Mouse (Mus musculus) layer of hippocampus, adult 9-10 months (tissue): ENCODE measurements around the gene Olfr609.
"Not testable (repeated sequence)": the region's sequence is repeated elsewhere in the genome, so short reads cannot be mapped to it uniquely, and the experiment has no call there.

ENCODE experiments used
- DNase-seq: peaks from one replicate; pipeline ENCODE4 v3.0.0; 2022; ENCODE audit warnings: low spot score

The Olfr609 gene

GRCm38 (mm10) chr7:103497962-103498361 lies at the start of gene Olfr609:
Gene Olfr609, minus strand, starts transcription at chr7:103498062.
- DNase-seq, result no peak

- not testable (repeated sequence) for DNase-seq
Observed at GRCm38 (mm10) chr7:103542617-103543016, 44.8 kb upstream of the Olfr609 start, which contains the start of gene Olfr612. Gene Olfr612, minus strand, starts transcription at chr7:103542717.

DNA sequence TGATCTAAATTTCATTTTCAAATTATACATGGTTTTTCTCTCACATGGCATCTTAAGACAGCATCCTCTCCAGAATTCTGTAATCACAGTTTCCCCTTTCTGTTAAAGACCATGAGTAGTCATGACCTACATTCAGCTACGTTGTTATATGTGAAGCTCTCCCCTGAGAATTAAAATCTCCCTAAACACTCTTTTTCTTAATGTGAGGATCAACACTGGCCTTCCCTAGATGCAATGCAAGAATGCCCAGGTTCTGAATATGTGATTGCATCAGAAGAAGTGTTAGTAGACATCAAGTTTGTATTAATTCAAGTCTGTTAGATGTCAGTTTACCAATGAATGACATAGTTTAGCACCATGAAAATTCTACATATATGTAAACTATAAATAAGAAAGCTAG lies 22.9 kb upstream of the Olfr609 start, which contains the start of gene Olfr611:
TSS of gene Olfr611 (minus strand) at position 101 of the 400 bp plus-strand sequence.
- DNase-seq, result not testable (repeated sequence)

- no peak for DNase-seq
Observed at GRCm38 (mm10) chr7:103512022-103512421, 14.2 kb upstream of the Olfr609 start, which contains the start of gene Olfr610. Gene Olfr610, minus strand, starts transcription at chr7:103512122.

- not testable (repeated sequence) for DNase-seq
Observed at GRCm38 (mm10) chr7:103477106-103477505, 20.8 kb downstream of the Olfr609 start.

DNA sequence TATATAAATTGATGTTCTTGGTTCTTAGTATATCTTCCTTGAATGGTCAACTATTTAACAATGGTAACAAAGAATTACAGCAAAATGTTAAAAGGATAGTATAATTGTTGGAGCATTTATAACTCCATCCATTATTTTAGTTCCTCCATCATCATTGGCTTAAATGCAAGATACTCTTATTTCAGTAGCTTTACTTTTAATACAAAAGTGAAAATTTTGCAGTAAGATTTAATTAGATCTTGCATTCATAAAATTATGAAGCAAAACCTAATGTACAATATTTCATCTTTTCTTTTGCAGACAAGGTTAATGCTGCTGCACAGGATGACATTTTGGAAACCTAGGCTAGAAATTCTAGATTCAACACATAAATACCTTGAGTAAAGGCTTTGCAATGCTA lies 28.3 kb downstream of the Olfr609 start, which contains the start of gene Olfr608:
TSS of gene Olfr608 (plus strand) at position 301 of the 400 bp plus-strand sequence.
- no peak for DNase-seq

DNA sequence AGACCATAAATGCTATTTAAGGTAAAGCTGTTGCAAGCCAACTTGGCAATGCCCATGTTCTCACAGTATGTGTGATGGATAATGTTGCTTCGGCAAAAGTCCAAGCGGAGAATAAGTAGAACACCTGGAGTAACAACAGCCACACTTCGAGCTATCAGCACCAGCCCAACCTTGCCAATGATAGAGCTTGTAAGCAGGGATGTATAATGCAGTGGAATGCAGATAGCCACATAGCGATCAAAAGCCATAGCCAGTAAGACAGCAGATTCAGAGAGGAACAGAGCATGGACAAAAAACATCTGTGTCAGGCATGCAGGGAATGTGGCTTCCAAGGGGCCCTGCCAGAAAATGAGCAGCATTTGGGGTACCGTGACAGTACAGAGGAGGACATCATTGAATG lies 37.3 kb downstream of the Olfr609 start:
- no peak for DNase-seq

DNA sequence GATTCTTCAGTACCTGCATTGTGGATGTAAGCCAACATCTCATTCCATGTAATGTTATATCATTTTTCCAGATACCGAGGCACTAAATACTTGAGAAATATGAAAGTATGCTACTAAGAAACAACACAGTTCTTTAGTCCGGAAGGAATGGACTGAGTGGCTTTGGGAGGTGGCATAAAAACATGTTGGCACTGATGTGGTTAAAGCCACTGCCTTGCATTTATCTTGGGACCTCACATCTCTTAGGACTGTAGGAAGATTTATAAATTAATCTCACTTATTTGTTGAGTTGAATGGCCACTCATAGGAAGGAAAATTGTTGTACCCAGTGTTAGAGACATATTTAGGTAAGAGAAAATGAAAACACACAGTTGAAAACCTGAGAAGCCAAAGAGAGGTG lies 49.1 kb downstream of the Olfr609 start, which contains the start of gene Olfr606:
TSS of gene Olfr606 (plus strand) at position 301 of the 400 bp plus-strand sequence.
- no peak for DNase-seq

DNA sequence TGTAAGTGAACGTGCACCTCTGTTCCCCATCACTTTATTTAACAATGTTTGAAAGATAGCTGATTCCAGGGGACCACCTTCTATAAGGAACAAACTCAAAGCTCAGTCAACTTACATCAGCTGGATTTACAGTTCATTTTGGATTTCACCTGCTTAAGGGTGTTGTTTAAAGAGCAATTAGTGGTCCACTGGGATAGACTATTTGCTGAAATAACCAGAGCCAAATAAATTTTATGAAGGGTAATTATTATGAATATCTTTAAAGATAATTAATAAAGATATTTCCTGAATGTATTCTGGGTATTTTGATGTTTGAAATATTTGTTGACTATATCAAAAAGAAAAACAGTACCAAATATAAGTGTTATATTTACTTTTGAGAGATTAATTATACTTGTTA lies 52.5 kb downstream of the Olfr609 start, which contains the start of gene Olfr605:
TSS of gene Olfr605 (minus strand) at position 101 of the 400 bp plus-strand sequence.
- DNase-seq, result no peak
